Mouse (Mus musculus) liver, postnatal 0 days (tissue): Measurements from ENCODE around the gene Caskin2.

Experiments used
- CTCF ChIP-seq: sonication (generic); IDR thresholded peaks from 2 replicates; pipeline ENCODE4 v1.5.1; 2016; ENCODE audit warnings: antibody characterized with exemption, low read depth
- EP300 ChIP-seq: IDR thresholded peaks from 2 replicates; pipeline ENCODE4 v1.6.1; 2016; ENCODE audit warnings: antibody characterized with exemption, low read depth, mild to moderate bottlenecking

DNA sequence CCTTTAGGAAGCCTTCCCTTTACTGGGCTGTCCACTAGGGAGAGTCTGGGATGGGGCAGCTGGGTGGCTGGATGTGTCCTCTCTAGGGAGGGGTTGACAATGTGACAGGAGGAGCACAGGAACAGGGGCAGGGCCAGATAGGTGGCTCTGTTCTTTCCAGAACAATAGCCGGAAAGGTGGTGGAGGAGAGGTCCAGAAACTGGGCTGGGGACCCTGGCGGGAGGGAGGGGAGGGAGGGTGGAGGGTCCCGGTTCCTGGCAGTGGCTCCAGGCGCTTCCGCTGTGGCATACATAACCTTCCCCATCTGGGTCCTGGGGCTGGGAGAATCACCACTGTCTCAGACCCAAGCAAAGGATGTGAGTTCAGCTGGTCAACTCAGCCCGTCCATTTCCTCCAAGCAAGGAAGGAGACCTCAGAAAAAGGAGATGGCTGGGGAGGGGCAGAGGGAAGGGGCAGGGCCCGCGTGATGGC, 4.1 kb downstream of the Caskin2 start:
- TF ChIP-seq CTCF (0 out of 2 replicates have a peak, but pooled peaks have one; percentile 8), EP300 (no peak)
